Mouse (Mus musculus): ENCODE measurements at regions not wholly inside any gene's neighbourhood (a gene's known extent, or its start where the extent isn't known, plus 50 kb on each side); places are given as distances from the start of the nearest gene placed in this dataset.

DNA sequence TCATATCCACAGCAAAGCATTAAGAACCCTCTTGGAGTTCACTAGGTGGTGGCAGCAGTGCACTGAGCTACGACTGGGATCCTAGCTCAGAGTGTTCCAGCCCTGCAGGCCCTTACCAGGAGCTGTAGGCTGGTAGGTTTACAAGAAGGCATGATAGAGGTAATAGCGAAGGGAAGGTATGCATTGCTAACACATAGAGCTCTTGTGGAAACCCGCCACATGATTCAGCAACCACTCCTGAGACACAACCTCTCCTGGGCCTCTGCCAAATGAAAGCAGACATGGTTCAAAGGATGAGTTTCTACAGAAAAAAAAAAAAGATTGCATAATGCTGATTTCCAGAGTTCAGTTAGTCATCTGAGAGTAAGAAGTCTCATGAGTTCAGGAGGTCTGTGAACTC, 370.5 kb upstream of the Npvf start:
- no peak overlapping the region for H3K27ac ChIP-seq
- H3K4me2 ChIP-seq (ENCODE audit: low read depth): no peak overlapping the region
- H3K9ac ChIP-seq (replicated peaks): no peak overlapping the region
- ATAC-seq (ENCODE audit: insufficient read depth) (no peak), DNase-seq (ENCODE audit: low read depth in 3 of 3, low spot score in 3 of 3) (no peak)
- no peaks in the 10 kb centered on the region for H3K9me3 ChIP-seq (ENCODE audit: control insufficient read depth, low read length)
- TF ChIP-seq EP300 (IDR thresholded peaks at IDR 0.05; ENCODE audit: low read depth) (no peak), CTCF (IDR thresholded peaks at IDR 0.05; ENCODE audit: low read depth) (no peak)
- WGBS (ENCODE audit: insufficient replicate concordance): 53% methylated on average over 3 of the region's 3 CpGs
- no peaks in the 10 kb centered on the region for H3K36me3 ChIP-seq (replicated peaks; ENCODE audit: control insufficient read depth, insufficient read depth, low read depth)
- H3K4me3 ChIP-seq (ENCODE audit: insufficient read depth in 1 of 2, low read depth in 2 of 2, low read length in 2 of 2): no peak overlapping the region
- no peaks in the 10 kb centered on the region for H3K4me1 ChIP-seq (replicated peaks; ENCODE audit: control insufficient read depth in 2 of 2, insufficient read depth in 2 of 2, low read length in 1 of 2)
- no peaks in the 10 kb centered on the region for H3K27me3 ChIP-seq (ENCODE audit: control insufficient read depth, insufficient read depth, low read length)

DNA sequence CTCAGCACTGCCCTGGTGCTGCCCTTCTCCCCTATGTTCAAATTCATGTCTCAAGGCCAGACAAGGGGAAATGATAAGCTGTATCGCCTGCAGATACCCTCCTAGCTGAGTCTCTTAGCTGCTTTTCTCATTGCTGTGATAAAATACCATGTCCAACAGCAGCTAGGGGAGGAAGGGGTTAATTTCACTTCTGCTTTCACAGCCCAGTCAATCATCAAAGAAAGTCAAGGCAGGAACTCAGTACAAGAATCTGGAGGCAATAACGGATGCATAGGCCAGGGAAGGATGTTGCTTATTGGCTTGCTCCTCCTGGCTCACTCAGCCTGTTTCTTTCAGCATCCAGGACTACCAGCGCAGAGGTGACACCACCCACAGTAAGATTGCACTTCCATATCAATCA, 371.2 kb upstream of the Npvf start:
- WGBS (ENCODE audit: insufficient replicate concordance): 30% methylated on average over 3 of the region's 3 CpGs
- TF ChIP-seq EP300 (IDR thresholded peaks at IDR 0.05; ENCODE audit: low read depth) (no peak), CTCF (IDR thresholded peaks at IDR 0.05; ENCODE audit: low read depth) (no peak)

DNA sequence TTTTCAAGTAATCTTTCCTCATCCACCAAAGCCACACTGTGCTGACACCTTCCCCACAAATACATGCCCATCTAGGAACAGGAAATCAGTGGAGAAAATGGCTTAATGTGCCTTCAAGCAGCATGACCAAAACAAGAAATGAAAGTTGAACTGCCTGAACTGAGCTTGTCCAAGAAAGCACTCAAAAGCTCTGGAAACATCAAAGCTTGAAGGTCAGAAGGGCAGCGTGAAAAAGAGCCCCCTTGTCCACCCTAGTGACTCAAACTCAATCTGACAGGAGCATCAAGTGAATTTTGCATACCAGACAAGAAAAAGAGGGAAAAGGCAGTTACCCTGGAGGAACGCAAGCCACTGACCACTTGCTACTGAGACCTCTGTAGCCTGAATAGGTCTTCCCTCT, 373.1 kb upstream of the Npvf start:
- DNase-seq (ENCODE audit: low read depth in 3 of 3, low spot score in 3 of 3): no peak
- ATAC-seq (ENCODE audit: insufficient read depth): no peak
- no peaks in the 10 kb centered on the region for H3K9me3 ChIP-seq (ENCODE audit: control insufficient read depth, low read length)
- H3K27me3 ChIP-seq (ENCODE audit: control insufficient read depth, insufficient read depth, low read length): no peaks in the 10 kb centered on the region
- H3K4me2 ChIP-seq (ENCODE audit: low read depth): no peak overlapping the region
- H3K4me3 ChIP-seq (ENCODE audit: insufficient read depth in 1 of 2, low read depth in 2 of 2, low read length in 2 of 2): no peak overlapping the region
- no peak overlapping the region for H3K9ac ChIP-seq (replicated peaks)
- no peaks in the 10 kb centered on the region for H3K4me1 ChIP-seq (replicated peaks; ENCODE audit: control insufficient read depth in 2 of 2, insufficient read depth in 2 of 2, low read length in 1 of 2)
- no peaks in the 10 kb centered on the region for H3K36me3 ChIP-seq (replicated peaks; ENCODE audit: control insufficient read depth, insufficient read depth, low read depth)
- WGBS (ENCODE audit: insufficient replicate concordance): 53% methylated on average over 2 of the region's 2 CpGs
- TF ChIP-seq EP300 (IDR thresholded peaks at IDR 0.05; ENCODE audit: low read depth): no peak
- H3K27ac ChIP-seq: no peak overlapping the region

More for the DNA sequence above, 371.2 kb upstream of the Npvf start:
- no peak overlapping the region for H3K9ac ChIP-seq (replicated peaks)
- no peaks in the 10 kb centered on the region for H3K4me1 ChIP-seq (replicated peaks; ENCODE audit: control insufficient read depth in 2 of 2, insufficient read depth in 2 of 2, low read length in 1 of 2)
- H3K4me2 ChIP-seq (ENCODE audit: low read depth): no peak overlapping the region
- H3K9me3 ChIP-seq (ENCODE audit: control insufficient read depth, low read length): no peaks in the 10 kb centered on the region
- no peak overlapping the region for H3K4me3 ChIP-seq (ENCODE audit: insufficient read depth in 1 of 2, low read depth in 2 of 2, low read length in 2 of 2)
- ATAC-seq (ENCODE audit: insufficient read depth): no peak
- no peaks in the 10 kb centered on the region for H3K27me3 ChIP-seq (ENCODE audit: control insufficient read depth, insufficient read depth, low read length)
- no peak for DNase-seq (ENCODE audit: low read depth in 3 of 3, low spot score in 3 of 3)
- H3K27ac ChIP-seq: no peak overlapping the region
- no peaks in the 10 kb centered on the region for H3K36me3 ChIP-seq (replicated peaks; ENCODE audit: control insufficient read depth, insufficient read depth, low read depth)

DNA sequence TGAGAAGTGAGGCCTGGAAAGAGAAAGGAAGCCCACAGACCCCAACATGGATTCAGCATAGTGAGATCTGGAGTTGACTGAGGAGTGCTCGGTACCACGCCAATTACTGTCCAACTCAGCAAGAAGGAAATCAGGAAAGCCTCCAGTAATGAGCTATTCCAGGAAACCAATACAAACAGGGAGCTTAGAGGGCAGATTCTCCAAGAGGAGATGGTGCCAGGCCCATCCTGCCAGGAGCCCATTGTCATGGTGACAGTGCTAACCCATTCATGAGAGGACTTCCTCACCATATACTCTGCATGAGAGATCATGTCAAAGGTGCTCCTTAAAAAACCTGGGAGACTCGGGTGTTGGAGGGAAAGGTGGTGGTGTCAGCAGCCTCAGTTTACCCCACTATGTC, 375.3 kb upstream of the Npvf start:
- DNase-seq (ENCODE audit: low read depth in 3 of 3, low spot score in 3 of 3) (no peak), ATAC-seq (ENCODE audit: insufficient read depth) (no peak)
- H3K27me3 ChIP-seq (ENCODE audit: control insufficient read depth, insufficient read depth, low read length): no peaks in the 10 kb centered on the region
- H3K9me3 ChIP-seq (ENCODE audit: control insufficient read depth, low read length): no peaks in the 10 kb centered on the region
- TF ChIP-seq EP300 (IDR thresholded peaks at IDR 0.05; ENCODE audit: low read depth): no peak
- TF ChIP-seq CTCF (IDR thresholded peaks at IDR 0.05; ENCODE audit: low read depth): no peak
- no peaks in the 10 kb centered on the region for H3K36me3 ChIP-seq (replicated peaks; ENCODE audit: control insufficient read depth, insufficient read depth, low read depth)
- H3K4me2 ChIP-seq (ENCODE audit: low read depth): no peak overlapping the region
- H3K4me1 ChIP-seq (replicated peaks; ENCODE audit: control insufficient read depth in 2 of 2, insufficient read depth in 2 of 2, low read length in 1 of 2): no peaks in the 10 kb centered on the region
- WGBS (ENCODE audit: insufficient replicate concordance): 64% methylated on average over 3 of the region's 3 CpGs
- H3K27ac ChIP-seq: no peak overlapping the region
- no peak overlapping the region for H3K9ac ChIP-seq (replicated peaks)
- H3K4me3 ChIP-seq (ENCODE audit: insufficient read depth in 1 of 2, low read depth in 2 of 2, low read length in 2 of 2): no peak overlapping the region

DNA sequence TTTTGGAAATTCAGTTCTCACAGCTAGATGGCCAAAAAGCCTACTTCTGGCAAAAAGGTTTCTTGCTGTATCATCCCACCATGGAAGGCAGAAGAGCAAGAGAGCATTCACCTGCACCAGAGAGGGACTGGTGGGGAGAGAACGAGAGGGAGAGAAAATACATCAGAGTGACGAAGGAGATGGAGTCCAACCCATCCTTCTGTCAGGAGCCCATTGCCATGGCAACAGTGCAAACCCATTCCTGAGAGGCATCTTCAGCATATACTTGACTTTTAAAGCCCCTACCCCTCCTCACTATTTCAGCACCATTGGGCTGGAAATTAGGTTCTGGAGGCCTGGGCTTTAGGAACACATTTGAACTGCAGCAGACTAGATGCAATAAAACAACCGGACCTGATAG, 375.7 kb upstream of the Npvf start:
- ATAC-seq (ENCODE audit: insufficient read depth) (no peak), DNase-seq (ENCODE audit: low read depth in 3 of 3, low spot score in 3 of 3) (no peak)
- WGBS (ENCODE audit: insufficient replicate concordance): 44% methylated on average over 3 of the region's 3 CpGs
- H3K27ac ChIP-seq: no peak overlapping the region
- no peak overlapping the region for H3K4me2 ChIP-seq (ENCODE audit: low read depth)
- no peak for TF ChIP-seq CTCF (IDR thresholded peaks at IDR 0.05; ENCODE audit: low read depth)
- no peak for TF ChIP-seq EP300 (IDR thresholded peaks at IDR 0.05; ENCODE audit: low read depth)
- H3K4me1 ChIP-seq (replicated peaks; ENCODE audit: control insufficient read depth in 2 of 2, insufficient read depth in 2 of 2, low read length in 1 of 2): no peaks in the 10 kb centered on the region
- H3K9ac ChIP-seq (replicated peaks): no peak overlapping the region
- H3K9me3 ChIP-seq (ENCODE audit: control insufficient read depth, low read length): no peaks in the 10 kb centered on the region
- no peaks in the 10 kb centered on the region for H3K27me3 ChIP-seq (ENCODE audit: control insufficient read depth, insufficient read depth, low read length)
- H3K36me3 ChIP-seq (replicated peaks; ENCODE audit: control insufficient read depth, insufficient read depth, low read depth): no peaks in the 10 kb centered on the region
- no peak overlapping the region for H3K4me3 ChIP-seq (ENCODE audit: insufficient read depth in 1 of 2, low read depth in 2 of 2, low read length in 2 of 2)

DNA sequence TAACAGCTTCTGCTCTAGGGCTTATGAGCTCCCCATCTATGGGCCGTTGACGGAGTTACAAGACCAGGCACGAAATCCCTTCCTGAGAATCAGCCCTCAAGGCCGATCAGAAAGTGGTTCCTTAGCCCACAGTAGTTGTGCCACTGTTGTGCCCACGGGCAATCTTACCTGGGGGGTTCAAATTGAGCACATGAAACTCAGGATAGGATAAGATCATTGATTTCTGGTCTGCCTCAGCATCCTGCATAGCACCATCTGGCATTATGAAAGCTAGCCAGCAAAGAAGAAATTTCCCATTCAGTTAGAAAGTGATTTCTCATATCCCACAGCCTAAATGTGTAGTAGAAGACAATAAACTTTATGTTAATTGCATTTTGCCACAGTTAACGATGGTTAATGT, 379.6 kb upstream of the Npvf start:
- ATAC-seq (ENCODE audit: insufficient read depth) (no peak), DNase-seq (ENCODE audit: low read depth in 3 of 3, low spot score in 3 of 3) (no peak)
- H3K27ac ChIP-seq: no peak overlapping the region
- H3K4me1 ChIP-seq (replicated peaks; ENCODE audit: control insufficient read depth in 2 of 2, insufficient read depth in 2 of 2, low read length in 1 of 2): no peaks in the 10 kb centered on the region
- no peaks in the 10 kb centered on the region for H3K36me3 ChIP-seq (replicated peaks; ENCODE audit: control insufficient read depth, insufficient read depth, low read depth)
- WGBS (ENCODE audit: insufficient replicate concordance): 65% methylated on average over 6 of the region's 6 CpGs
- H3K4me3 ChIP-seq (ENCODE audit: insufficient read depth in 1 of 2, low read depth in 2 of 2, low read length in 2 of 2): no peak overlapping the region
- no peaks in the 10 kb centered on the region for H3K9me3 ChIP-seq (ENCODE audit: control insufficient read depth, low read length)
- no peak for TF ChIP-seq CTCF (IDR thresholded peaks at IDR 0.05; ENCODE audit: low read depth)
- no peaks in the 10 kb centered on the region for H3K27me3 ChIP-seq (ENCODE audit: control insufficient read depth, insufficient read depth, low read length)
- no peak overlapping the region for H3K9ac ChIP-seq (replicated peaks)
- no peak overlapping the region for H3K4me2 ChIP-seq (ENCODE audit: low read depth)

Measured in liver, embryonic 14.5 days (tissue).